Mouse (Mus musculus) lung, adult 2 months (tissue): ENCODE results near the gene Plxdc1. TPM values are rescaled to one million over a fixed set of nuclear protein-coding genes. Genes with fewer than 3 reads are reported as not detected.
A peak's percentile ranks its signal among the peaks of the same experiment; 100 is the strongest.

Experiments
- DNase-seq: peaks from one replicate; pipeline ENCODE4 v3.0.0; 2022
- H3K4me1 ChIP-seq: fragments of 200-500 bp; 2 replicates; pipeline ENCODE4 v1.6.1; 2011; ENCODE audit warnings: low read length; ENCODE audit not compliant: control insufficient read depth, insufficient read depth
- H3K4me3 ChIP-seq: fragments of 200-500 bp; replicated peaks from 2 replicates; pipeline ENCODE3; 2011; ENCODE audit warnings: low read depth, mild to moderate bottlenecking, control low read depth, low read length; ENCODE audit errors: extremely low read depth
- CTCF ChIP-seq: fragments of 200-500 bp; IDR thresholded peaks from 2 replicates; pipeline ENCODE4 v1.5.1; 2011; ENCODE audit warnings: mild to moderate bottlenecking, low read length, control low read depth; ENCODE audit not compliant: insufficient read depth
- POLR2A ChIP-seq: fragments of 200-500 bp; IDR thresholded peaks from 2 replicates; pipeline ENCODE4 v1.6.1; 2011; ENCODE audit warnings: low read depth, mild to moderate bottlenecking, control low read depth, low read length, borderline replicate concordance; ENCODE audit errors: extremely low read depth
- WGBS: fragments of 180-500 bp; shearing (Covaris S2); methylation state at CpG from one replicate; pipeline ENCODE4 v1.1.7; 2018; 5-methylcytosine and 5-hydroxymethylcytosine counted together
- polyA plus RNA-seq: library from polyadenylated mRNA; depleted of rRNA; stranded (reverse); fragments of >200 nt; gene quantifications from 2 replicates; pipeline ENCODE4 v1.2.3, GENCODE M21; 2012

Gene Plxdc1
- polyA plus RNA-seq, 1 experiment = 20.9 TPM

GRCm38 (mm10) chr11:98026248-98026569 lies 40.0 kb upstream of the Plxdc1 start:
- TF ChIP-seq POLR2A (no peak), CTCF (no peak)
- DNase-seq = no peak
- Histone ChIP-seq H3K4me1 (peaks cover 8% of the 10 kb centered on the region), H3K4me3 (peak overlapping the region; percentile 80)
- WGBS = 6% methylated on average over 15 of the region's 15 CpGs

GRCm38 (mm10) chr11:98024516-98024915 lies 38.3 kb upstream of the Plxdc1 start:
- Histone ChIP-seq H3K4me1 (peaks cover 8% of the 10 kb centered on the region), H3K4me3 (no peak overlapping the region)
- WGBS = 77% methylated on average over 3 of the region's 3 CpGs
- TF ChIP-seq POLR2A (no peak), CTCF (no peak)
- no peak for DNase-seq

- peak; percentile 76 for DNase-seq
These were observed 36.5 kb upstream of the Plxdc1 start, which contains the start of gene Cacnb1 for GRCm38 (mm10) chr11:98022555-98023371. Gene Cacnb1, minus strand, starts transcription at chr11:98023034.

GRCm38 (mm10) chr11:98022253-98022554 lies 36.0 kb upstream of the Plxdc1 start:
- peaks cover 8% of the 10 kb centered on the region for H3K4me1 ChIP-seq
- H3K4me3 ChIP-seq = peak overlapping the region; percentile 75
- no peak for DNase-seq
- 1% methylated on average over 23 of the region's 23 CpGs for WGBS
- TF ChIP-seq CTCF = no peak
- no peak for TF ChIP-seq POLR2A

More at GRCm38 (mm10) chr11:98022555-98023371, 36.5 kb upstream of the Plxdc1 start, which contains the start of gene Cacnb1:
- H3K4me3 ChIP-seq = peak within 1 kb of the TSS; percentile 95
- peaks cover 8% of the 10 kb centered on the region for H3K4me1 ChIP-seq
- WGBS = 1% methylated on average over 52 of the region's 52 CpGs
- TF ChIP-seq POLR2A (peak; percentile 39; the same call in 1 of the 2 replicates), CTCF (no peak)

GRCm38 (mm10) chr11:98021565-98022252 lies 35.5 kb upstream of the Plxdc1 start:
- DNase-seq = peak; percentile 39

GRCm38 (mm10) chr11:98021118-98021517 lies 34.9 kb upstream of the Plxdc1 start:
- Histone ChIP-seq H3K4me1 (peaks cover 8% of the 10 kb centered on the region), H3K4me3 (no peak overlapping the region)
- TF ChIP-seq POLR2A (no peak), CTCF (no peak)
- no peak for DNase-seq
- WGBS = 28% methylated on average over 2 of the region's 2 CpGs

More at GRCm38 (mm10) chr11:98021565-98022252, 35.5 kb upstream of the Plxdc1 start:
- H3K4me3 ChIP-seq = peak overlapping the region; percentile 75
- TF ChIP-seq POLR2A (no peak), CTCF (no peak)
- H3K4me1 ChIP-seq = peaks cover 8% of the 10 kb centered on the region
- WGBS = 9% methylated on average over 34 of the region's 34 CpGs

GRCm38 (mm10) chr11:98020710-98021109 lies 34.5 kb upstream of the Plxdc1 start:
- WGBS = 50% methylated on average over 1 of the region's 1 CpGs
- Histone ChIP-seq H3K4me3 (no peak overlapping the region), H3K4me1 (peaks cover 6% of the 10 kb centered on the region)
- no peak for DNase-seq
- no peak for TF ChIP-seq CTCF

- Histone ChIP-seq H3K4me1 (peaks cover 6% of the 10 kb centered on the region), H3K4me3 (no peak overlapping the region)
- no peak for DNase-seq
- TF ChIP-seq POLR2A (no peak), CTCF (no peak)
- WGBS = 49% methylated on average over 8 of the region's 8 CpGs
These were observed 33.8 kb upstream of the Plxdc1 start for GRCm38 (mm10) chr11:98019883-98020610.

GRCm38 (mm10) chr11:98018858-98019641 lies 32.8 kb upstream of the Plxdc1 start:
- WGBS = 46% methylated on average over 10 of the region's 10 CpGs

More at GRCm38 (mm10) chr11:98018858-98019641, 32.8 kb upstream of the Plxdc1 start:
- Histone ChIP-seq H3K4me3 (no peak overlapping the region), H3K4me1 (peaks cover 6% of the 10 kb centered on the region)
- TF ChIP-seq CTCF (no peak), POLR2A (no peak)
- no peak for DNase-seq
